Mouse (Mus musculus) forebrain, embryonic 15.5 days (tissue): ENCODE results near the gene Bscl2. TPM values are rescaled to one million over a fixed set of nuclear protein-coding genes. Genes with fewer than 3 reads are reported as not detected.

ENCODE experiments used
- ATAC-seq: fragments of 200-750 bp; cut with Nextera tagmentation; replicated peaks from 2 replicates; pipeline ENCODE4 v1.8.0; 2017; ENCODE audit warnings: mild to moderate bottlenecking, moderate TSS enrichment, moderate library complexity
- H3K27ac ChIP-seq: fragments of 300-500 bp; sonication (generic); replicated peaks from 2 replicates; pipeline ENCODE4 v1.5.1; 2015; ENCODE audit warnings: mild to moderate bottlenecking, inconsistent platforms
- H3K27me3 ChIP-seq: fragments of 300-500 bp; sonication (generic); 2 replicates; pipeline ENCODE4 v1.6.1; 2015; ENCODE audit warnings: inconsistent platforms
- H3K36me3 ChIP-seq: fragments of 300-500 bp; sonication (generic); 2 replicates; pipeline ENCODE4 v1.6.1; 2015; ENCODE audit warnings: mild to moderate bottlenecking, inconsistent platforms
- H3K4me1 ChIP-seq: fragments of 300-500 bp; sonication (generic); 2 replicates; pipeline ENCODE4 v1.6.1; 2015; ENCODE audit warnings: inconsistent platforms
- H3K4me2 ChIP-seq: fragments of 300-500 bp; sonication (generic); replicated peaks from 2 replicates; pipeline ENCODE4 v1.6.1; 2015; ENCODE audit warnings: mild to moderate bottlenecking, inconsistent platforms
- H3K4me3 ChIP-seq: fragments of 300-500 bp; sonication (generic); 2 replicates; pipeline ENCODE4 v1.5.1; 2015; ENCODE audit warnings: mild to moderate bottlenecking, inconsistent platforms
- H3K9ac ChIP-seq: fragments of 300-500 bp; sonication (generic); replicated peaks from 2 replicates; pipeline ENCODE4 v1.6.1; 2015; ENCODE audit warnings: mild to moderate bottlenecking, inconsistent platforms
- H3K9me3 ChIP-seq: fragments of 300-500 bp; sonication (generic); 2 replicates; pipeline ENCODE4 v1.6.1; 2016; ENCODE audit warnings: inconsistent platforms
- WGBS: fragments of 180-500 bp; shearing (Covaris S2); methylation state at CpG from one replicate; pipeline ENCODE4 v1.1.7; 2015; ENCODE audit warnings: mixed read lengths; 5-methylcytosine and 5-hydroxymethylcytosine counted together
- microRNA-seq: library from miRNA; unstranded; fragments of <30 nt; microRNA quantifications from one replicate; pipeline ENCODE4, GENCODE M21; 2016
- polyA plus RNA-seq: library from polyadenylated mRNA; unstranded; fragments of >200 nt; fragmentation: Nextera tagmentation; extraction: Ambion mirVana; gene quantifications from 2 replicates; pipeline ENCODE4 v1.2.1, GENCODE M21; 2015

Bscl2 gene
- polyA plus RNA-seq, 1 experiment from 2014 or later = 80.7 TPM

GRCm38 (mm10) chr19:8897865-8898495 is 60.7 kb downstream of the Bscl2 start, which contains the start of gene Ganab:
Ganab (plus strand) TSS chr19:8898071.
- Histone ChIP-seq H3K9me3 (no peaks in the 10 kb centered on the region), H3K27me3 (no peaks in the 10 kb centered on the region), H3K4me1 (peaks cover 37% of the 10 kb centered on the region), H3K27ac (peak within 1 kb of the TSS; percentile 83), H3K4me3 (peak within 1 kb of the TSS; percentile 62), H3K36me3 (peaks cover 27% of the 10 kb centered on the region), H3K9ac (peak within 1 kb of the TSS; percentile 91), H3K4me2 (peak within 1 kb of the TSS; percentile 72)
- peak; percentile 98 for ATAC-seq
- under 1% methylated on average over 53 of the region's 53 CpGs for WGBS

Small RNAs within 50 kb of the gene (microRNA-seq; reads per million reads assigned to microRNA genes)
- gene Mir5136 = not detected

Other genes with a start within 250 kb of the Bscl2 start
- 5.5 and 6.1 TPM in 2 replicates for gene Slc22a8, start 246.2 kb upstream of the Bscl2 start, polyA plus RNA-seq
- gene Slc22a6, start 219.4 kb upstream of the Bscl2 start, polyA plus RNA-seq = 6.6 and 7.8 TPM in 2 replicates
- gene Chrm1, start 173.7 kb upstream of the Bscl2 start, polyA plus RNA-seq = 5.1 and 5.4 TPM in 2 replicates
- 164 and 171 TPM in 2 replicates for gene Slc3a2, start 114.1 kb upstream of the Bscl2 start, polyA plus RNA-seq
- gene Wdr74, start 101.6 kb upstream of the Bscl2 start, polyA plus RNA-seq = 96.5 and 97.4 TPM in 2 replicates
- gene 1700092M07Rik, start 96.7 kb upstream of the Bscl2 start, polyA plus RNA-seq = 1.5 and 2.5 TPM in 2 replicates
- 130 and 133 TPM in 2 replicates for gene Stx5a, start 96.1 kb upstream of the Bscl2 start, polyA plus RNA-seq
- 187 and 192 TPM in 2 replicates for gene Nxf1, start 80.4 kb upstream of the Bscl2 start, polyA plus RNA-seq
- gene Tmem223, start 66.5 kb upstream of the Bscl2 start, polyA plus RNA-seq = 249 and 250 TPM in 2 replicates
- 27.4 and 33.9 TPM in 2 replicates for gene Tmem179b, start 63.0 kb upstream of the Bscl2 start, polyA plus RNA-seq
- gene Taf6l, start 51.0 kb upstream of the Bscl2 start, polyA plus RNA-seq = 32.2 and 34.1 TPM in 2 replicates
- 162 and 169 TPM in 2 replicates for gene Polr2g, start 38.9 kb upstream of the Bscl2 start, polyA plus RNA-seq
- gene Zbtb3, start 34.9 kb upstream of the Bscl2 start, polyA plus RNA-seq = 8.3 and 9.6 TPM in 2 replicates
- 68.4 and 72.7 TPM in 2 replicates for gene Ttc9c, start 18.1 kb upstream of the Bscl2 start, polyA plus RNA-seq
- gene Hnrnpul2, start 17.5 kb upstream of the Bscl2 start, polyA plus RNA-seq = 5.9 and 6.1 TPM in 2 replicates
- gene AC129217.1, start 7.7 kb upstream of the Bscl2 start, polyA plus RNA-seq = not detected in 2 replicates
- 272 and 281 TPM in 2 replicates for gene Gng3, start 1.7 kb downstream of the Bscl2 start, polyA plus RNA-seq
- gene Lrrn4cl, start 13.3 kb downstream of the Bscl2 start, polyA plus RNA-seq = 0.53 and 0.60 TPM in 2 replicates
- 178 and 181 TPM in 2 replicates for gene Ubxn1, start 34.0 kb downstream of the Bscl2 start, polyA plus RNA-seq
- gene Uqcc3, start 43.5 kb downstream of the Bscl2 start, polyA plus RNA-seq = 55.4 and 61.8 TPM in 2 replicates
- 59.1 and 74.7 TPM in 2 replicates for gene Lbhd1, start 46.3 kb downstream of the Bscl2 start, polyA plus RNA-seq
- not detected in 2 replicates for gene Gm49403, start 46.5 kb downstream of the Bscl2 start, polyA plus RNA-seq
- gene 1810009A15Rik, start 51.4 kb downstream of the Bscl2 start, polyA plus RNA-seq = 53.9 and 55.0 TPM in 2 replicates
- gene Gm49416, start 51.5 kb downstream of the Bscl2 start, polyA plus RNA-seq = 0.25 TPM in 1 of 2 replicates, not detected in the other
- gene Ints5, start 55.5 kb downstream of the Bscl2 start, polyA plus RNA-seq = 42.0 and 43.7 TPM in 2 replicates
- gene Ganab, start 60.6 kb downstream of the Bscl2 start, polyA plus RNA-seq = 88.1 and 89.6 TPM in 2 replicates
- gene B3gat3, start 82.9 kb downstream of the Bscl2 start, polyA plus RNA-seq = 78.9 and 81.0 TPM in 2 replicates
- gene Rom1, start 91.9 kb downstream of the Bscl2 start, polyA plus RNA-seq = 0.87 and 1.5 TPM in 2 replicates
- gene Eml3, start 92.1 kb downstream of the Bscl2 start, polyA plus RNA-seq = 10.4 and 11.7 TPM in 2 replicates
- gene Mta2, start 104.4 kb downstream of the Bscl2 start, polyA plus RNA-seq = 171 and 175 TPM in 2 replicates
- gene Tut1, start 116.4 kb downstream of the Bscl2 start, polyA plus RNA-seq = 34.1 and 34.7 TPM in 2 replicates
- 336 and 348 TPM in 2 replicates for gene Eef1g, start 129.6 kb downstream of the Bscl2 start, polyA plus RNA-seq
- 2.6 and 3.7 TPM in 2 replicates for gene Ahnak, start 151.8 kb downstream of the Bscl2 start, polyA plus RNA-seq